Mouse (Mus musculus): Measurements from ENCODE around the gene Mcoln2. TPM values are rescaled to one million over a fixed set of nuclear protein-coding genes. Genes with fewer than 3 reads are reported as not detected.
A peak's percentile ranks its signal among the peaks of the same experiment; 100 is the strongest.

Mcoln2 gene
- total RNA-seq (2012; rRNA removed) (0.42 and 0.65 TPM in 2 replicates), polyA plus RNA-seq (2012; ENCODE audit: insufficient read depth in 1 of 2, insufficient read length in 2 of 2, low read depth in 1 of 2, low replicate concordance in 2 of 2, missing spikeins in 1 of 2) (under 1 TPM in 1 of 2 experiments, not detected in 1; 0.10 TPM)

DNA sequence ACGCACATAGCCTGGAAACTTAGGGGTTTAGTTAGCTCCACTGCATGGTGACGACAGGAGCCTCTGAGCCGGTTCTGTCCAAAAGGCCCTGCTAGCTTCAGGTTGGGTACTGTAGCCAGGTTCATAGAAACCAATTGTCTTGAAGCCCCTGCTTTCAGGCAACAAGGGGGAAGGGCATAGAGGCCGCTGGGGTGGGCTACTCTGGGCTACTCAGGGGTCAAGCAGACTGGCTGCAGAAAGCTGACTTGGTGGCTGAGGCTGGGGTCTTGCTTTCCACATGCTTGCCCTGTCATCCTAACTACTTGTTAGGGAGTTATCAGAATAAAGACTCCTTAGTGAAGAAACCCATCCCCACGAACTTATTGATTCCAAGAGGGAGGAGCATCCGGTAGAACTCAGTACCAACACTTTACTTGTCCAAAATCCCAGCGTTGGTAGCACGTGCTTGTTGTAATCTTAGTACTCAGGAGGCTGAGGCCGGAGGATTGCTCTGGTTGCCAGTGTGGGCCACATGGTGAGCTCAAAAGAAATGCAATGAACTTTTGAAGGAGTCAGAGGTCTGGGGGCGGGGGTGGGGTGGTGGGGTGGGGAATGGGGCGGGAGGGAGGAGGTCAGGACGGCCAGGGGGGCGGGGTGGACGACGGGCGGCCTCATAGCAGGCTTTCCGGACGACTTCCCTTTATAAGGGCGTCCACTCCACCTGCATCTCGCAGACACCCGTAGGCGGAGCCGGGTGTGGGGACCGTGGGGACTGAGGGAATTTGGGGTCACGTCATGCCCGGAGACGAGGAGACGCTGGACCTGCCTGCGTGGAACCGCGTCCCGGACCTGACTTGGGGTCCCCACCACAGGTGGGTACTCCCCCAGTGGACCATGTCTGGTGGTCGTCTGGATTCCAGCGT lies at the start of gene Mcoln2:
Mcoln2 (plus strand) TSS at position 678 of the 902 bp plus-strand sequence.
- Histone ChIP-seq H3K4me1 (ENCODE audit: control insufficient read depth in 1 of 2, insufficient read depth in 2 of 2, low read length in 2 of 2) (peaks cover 6 to 7% of the 10 kb centered on the region in 2 experiments), H3K27me3 (ENCODE audit: control insufficient read depth in 1 of 2, insufficient read depth in 2 of 2, low read length in 2 of 2) (no peaks in the 10 kb centered on the region; a peak in 1 of 4 replicates), H3K27ac (ENCODE audit: control insufficient read depth, low read depth, low read length) (no peak within 1 kb of the TSS)

DNA sequence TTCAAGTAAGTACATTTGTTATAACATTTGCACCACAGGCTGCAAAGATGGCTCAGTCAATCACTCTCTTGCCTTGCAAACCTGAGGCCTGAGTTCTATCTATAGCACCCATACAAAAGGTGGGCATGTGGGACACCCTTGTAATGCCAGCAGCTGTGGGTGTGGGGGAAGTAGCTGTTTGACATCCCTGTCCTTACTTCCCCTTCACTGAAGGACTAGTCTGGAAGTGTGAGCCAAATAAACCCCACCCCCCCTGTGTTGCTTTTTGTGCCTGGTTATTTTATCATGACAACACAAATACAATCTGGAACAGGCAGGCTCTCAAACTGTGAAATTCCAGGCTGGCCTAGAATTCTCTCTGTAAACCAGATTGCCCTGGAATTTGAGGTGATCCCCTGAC lies 49.7 kb upstream of the Mcoln2 start:
- H3K27me3 ChIP-seq (ENCODE audit: control insufficient read depth in 1 of 2, insufficient read depth in 2 of 2, low read length in 2 of 2) = no peaks in the 10 kb centered on the region
- H3K27ac ChIP-seq (ENCODE audit: control insufficient read depth, low read depth, low read length) = no peak overlapping the region
- H3K9ac ChIP-seq (ENCODE audit: control insufficient read depth, low read depth, low read length, poor library complexity, severe bottlenecking) = no peak overlapping the region
- H3K79me2 ChIP-seq (ENCODE audit: control insufficient read depth, insufficient read depth, low read length, poor library complexity) = no peaks in the 10 kb centered on the region
- peaks cover 14 to 26% of the 10 kb centered on the region in 2 experiments for H3K4me1 ChIP-seq (ENCODE audit: control insufficient read depth in 1 of 2, insufficient read depth in 2 of 2, low read length in 2 of 2)
- peak; percentile 60 for DNase-seq (ENCODE audit: low read depth, low spot score)
- H3K36me3 ChIP-seq (ENCODE audit: control insufficient read depth in 1 of 2, insufficient read depth in 2 of 2, low read length in 2 of 2) = peaks cover 0 to 14% of the 10 kb centered on the region in 2 experiments; a peak in 2 of 4 replicates
- TF ChIP-seq EP300 (IDR thresholded peaks at IDR 0.05; ENCODE audit: low read depth in 1 of 2, low read length in 2 of 2) (peak; percentile 61 to 66), ETS1 (IDR thresholded peaks at IDR 0.05; ENCODE audit: low read depth, low read length) (peak; percentile 29; the same call in 1 of the 2 replicates), SIN3A (IDR thresholded peaks at IDR 0.05; ENCODE audit: low read length) (peak; percentile 38; the same call in 1 of the 2 replicates), SMC3 (IDR thresholded peaks at IDR 0.05; ENCODE audit: low read depth, low read length) (no peak), RCOR1 (IDR thresholded peaks at IDR 0.05; ENCODE audit: low read depth, low read length) (peak; percentile 33; the same call in 1 of the 2 replicates)
- H3K4me3 ChIP-seq (ENCODE audit: control insufficient read depth in 1 of 2, insufficient read depth in 1 of 2, low read depth in 2 of 2, low read length in 2 of 2) = no peak overlapping the region
- no peaks in the 10 kb centered on the region for H3K9me3 ChIP-seq (replicated peaks; ENCODE audit: insufficient read depth, low read length)

More for the DNA sequence above, at the start of gene Mcoln2:
- peak within 1 kb of the TSS; percentile 53 for H3K9ac ChIP-seq (ENCODE audit: control insufficient read depth, low read depth, low read length, poor library complexity, severe bottlenecking)
- H3K4me3 ChIP-seq (ENCODE audit: control insufficient read depth in 1 of 2, insufficient read depth in 1 of 2, low read depth in 2 of 2, low read length in 2 of 2) = peak within 1 kb of the TSS; percentile 58 to 63
- H3K9me3 ChIP-seq (replicated peaks; ENCODE audit: insufficient read depth, low read length) = no peaks in the 10 kb centered on the region
- no peaks in the 10 kb centered on the region for H3K79me2 ChIP-seq (ENCODE audit: control insufficient read depth, insufficient read depth, low read length, poor library complexity)
- H3K36me3 ChIP-seq (ENCODE audit: control insufficient read depth in 1 of 2, insufficient read depth in 2 of 2, low read length in 2 of 2) = peaks cover 0 to 2% of the 10 kb centered on the region in 2 experiments; a peak in 2 of 4 replicates
- peak; percentile 19 for DNase-seq (ENCODE audit: low read depth, low spot score)
- no peak for TF ChIP-seq MYC (IDR thresholded peaks at IDR 0.05; ENCODE audit: low read depth, low read length)
- no peak for TF ChIP-seq RCOR1 (IDR thresholded peaks at IDR 0.05; ENCODE audit: low read depth, low read length)
- no peak for TF ChIP-seq ZC3H11A (IDR thresholded peaks at IDR 0.05; ENCODE audit: low read depth, low read length)
- no peak for TF ChIP-seq EP300 (IDR thresholded peaks at IDR 0.05; ENCODE audit: low read depth in 1 of 2, low read length in 2 of 2)
- TF ChIP-seq CHD1 (IDR thresholded peaks at IDR 0.05; ENCODE audit: low read depth, low read length) = no peak
- TF ChIP-seq HCFC1 (IDR thresholded peaks at IDR 0.05; ENCODE audit: low read depth, low read length) = no peak
- no peak for TF ChIP-seq NRF1 (IDR thresholded peaks at IDR 0.05; ENCODE audit: insufficient read depth, low read depth, low read length, poor library complexity, severe bottlenecking)

DNA sequence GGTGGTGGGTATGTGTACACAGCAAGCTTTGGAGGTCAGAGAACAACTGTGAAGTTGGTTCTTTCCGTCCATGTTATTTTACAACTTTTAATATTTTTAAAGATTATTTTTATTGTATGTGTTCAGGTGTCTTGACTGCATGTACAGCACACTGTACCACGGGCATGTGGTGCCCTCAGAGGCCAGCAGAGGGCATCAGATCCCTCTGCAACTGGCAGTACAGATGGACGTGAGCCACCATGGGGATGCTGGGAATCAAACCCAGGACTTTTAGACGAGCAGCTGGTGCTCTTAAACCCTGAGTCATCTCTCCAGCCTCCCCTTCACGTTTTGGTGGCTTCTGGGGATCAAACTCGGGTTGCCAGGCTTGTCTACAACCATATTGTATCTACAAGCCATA lies 47.6 kb upstream of the Mcoln2 start:
- peak; percentile 38 for DNase-seq (ENCODE audit: low read depth, low spot score)
- Histone ChIP-seq H3K9me3 (replicated peaks; ENCODE audit: insufficient read depth, low read length) (no peaks in the 10 kb centered on the region), H3K79me2 (ENCODE audit: control insufficient read depth, insufficient read depth, low read length, poor library complexity) (no peaks in the 10 kb centered on the region), H3K27me3 (ENCODE audit: control insufficient read depth in 1 of 2, insufficient read depth in 2 of 2, low read length in 2 of 2) (no peaks in the 10 kb centered on the region), H3K9ac (ENCODE audit: control insufficient read depth, low read depth, low read length, poor library complexity, severe bottlenecking) (no peak overlapping the region), H3K27ac (ENCODE audit: control insufficient read depth, low read depth, low read length) (no peak overlapping the region), H3K4me3 (ENCODE audit: control insufficient read depth in 1 of 2, insufficient read depth in 1 of 2, low read depth in 2 of 2, low read length in 2 of 2) (no peak overlapping the region), H3K4me1 (ENCODE audit: control insufficient read depth in 1 of 2, insufficient read depth in 2 of 2, low read length in 2 of 2) (peaks cover 6 to 15% of the 10 kb centered on the region in 2 experiments; a peak in 3 of 4 replicates), H3K36me3 (ENCODE audit: control insufficient read depth in 1 of 2, insufficient read depth in 2 of 2, low read length in 2 of 2) (peaks cover 0 to 8% of the 10 kb centered on the region in 2 experiments; a peak in 2 of 4 replicates)
- TF ChIP-seq CTCF (IDR thresholded peaks at IDR 0.05 in 2 of 3, conservative IDR thresholded peaks at IDR 0.05 in 1 of 3; ENCODE audit: control insufficient read depth in 1 of 3, insufficient read depth in 1 of 3, low read depth in 2 of 3, low read length in 3 of 3, poor library complexity in 1 of 3, severe bottlenecking in 1 of 3) (peak; percentile 57 to 70 (median 61)), SMC3 (IDR thresholded peaks at IDR 0.05; ENCODE audit: low read depth, low read length) (peak; percentile 65), RAD21 (IDR thresholded peaks at IDR 0.05; ENCODE audit: low read depth, low read length) (peak; percentile 50), ZNF384 (IDR thresholded peaks at IDR 0.05; ENCODE audit: low read depth, low read length) (no peak), ELF1 (IDR thresholded peaks at IDR 0.05; ENCODE audit: low read depth, low read length) (no peak)
